Mouse (Mus musculus): Measurements from ENCODE around the gene Zc2hc1c.

The Zc2hc1c gene

GRCm38 (mm10) chr12:85288486-85289156 is at the start of gene Zc2hc1c:
Zc2hc1c (plus strand) TSS chr12:85288591.
- in situ Hi-C loops (cut with MboI, MseI) = loop anchor here (25.0 kb wide), 1 partner anchor 126 kb away; the partner anchor contains the start of gene Rps6kl1

- in situ Hi-C loops (cut with MboI, MseI) = no loop called here
Measured at GRCm38 (mm10) chr12:85252083-85252482, 36.3 kb upstream of the Zc2hc1c start.

- in situ Hi-C loops (cut with MboI, MseI) = no loop called here
Measured at GRCm38 (mm10) chr12:85256074-85256751, 32.2 kb upstream of the Zc2hc1c start.

- in situ Hi-C loops (cut with MboI, MseI) = no loop called here
Measured at GRCm38 (mm10) chr12:85257008-85257639, 31.3 kb upstream of the Zc2hc1c start.

- in situ Hi-C loops (cut with MboI, MseI) = no loop called here
Measured at GRCm38 (mm10) chr12:85262489-85262888, 25.9 kb upstream of the Zc2hc1c start.

GRCm38 (mm10) chr12:85263190-85263589 is 25.2 kb upstream of the Zc2hc1c start:
- in situ Hi-C loops (cut with MboI, MseI) = no loop called here

- in situ Hi-C loops (cut with MboI, MseI) = no loop called here
Measured at GRCm38 (mm10) chr12:85264531-85264930, 23.9 kb upstream of the Zc2hc1c start.

- in situ Hi-C loops (cut with MboI, MseI) = no loop called here
Measured at GRCm38 (mm10) chr12:85264940-85265339, 23.5 kb upstream of the Zc2hc1c start.

- in situ Hi-C loops (cut with MboI, MseI) = no loop called here
Measured at GRCm38 (mm10) chr12:85266248-85266647, 22.1 kb upstream of the Zc2hc1c start.

GRCm38 (mm10) chr12:85269821-85270220 is 18.6 kb upstream of the Zc2hc1c start:
- in situ Hi-C loops (cut with MboI, MseI) = no loop called here

- in situ Hi-C loops (cut with MboI, MseI) = no loop called here
Measured at GRCm38 (mm10) chr12:85270319-85270718, 18.1 kb upstream of the Zc2hc1c start, which contains the start of gene Mlh3. Mlh3 (minus strand) TSS chr12:85270599.

GRCm38 (mm10) chr12:85271132-85271842 is 17.1 kb upstream of the Zc2hc1c start:
- in situ Hi-C loops (cut with MboI, MseI) = no loop called here

GRCm38 (mm10) chr12:85271843-85272206 is 16.6 kb upstream of the Zc2hc1c start:
- in situ Hi-C loops (cut with MboI, MseI) = no loop called here

GRCm38 (mm10) chr12:85273508-85273907 is 14.9 kb upstream of the Zc2hc1c start:
- in situ Hi-C loops (cut with MboI, MseI) = no loop called here

- in situ Hi-C loops (cut with MboI, MseI) = loop anchor here (5.0 to 25.0 kb wide), 2 partner anchors 54 to 114 kb away; partner anchors contain the start of gene Rps6kl1
Measured at GRCm38 (mm10) chr12:85276273-85276672, 12.1 kb upstream of the Zc2hc1c start.

GRCm38 (mm10) chr12:85278919-85279318 is 9.5 kb upstream of the Zc2hc1c start:
- in situ Hi-C loops (cut with MboI, MseI) = loop anchor here (5.0 to 25.0 kb wide), 2 partner anchors 57 to 117 kb away; partner anchors contain the start of gene Rps6kl1

- in situ Hi-C loops (cut with MboI, MseI) = loop anchor here (5.0 to 25.0 kb wide), 2 partner anchors 57 to 117 kb away; partner anchors contain the start of gene Rps6kl1
Measured at GRCm38 (mm10) chr12:85279396-85280080, 8.9 kb upstream of the Zc2hc1c start.

- in situ Hi-C loops (cut with MboI, MseI) = loop anchor here (25.0 kb wide), 1 partner anchor 118 kb away; the partner anchor contains the start of gene Rps6kl1
Measured at GRCm38 (mm10) chr12:85280105-85280844, 8.1 kb upstream of the Zc2hc1c start.

- in situ Hi-C loops (cut with MboI, MseI) = loop anchor here (25.0 kb wide), 1 partner anchor 119 kb away; the partner anchor contains the start of gene Rps6kl1
Measured at GRCm38 (mm10) chr12:85280845-85281651, 7.3 kb upstream of the Zc2hc1c start.

Data from regulatory T cell (primary cell).